Mouse (Mus musculus): ENCODE results near the gene Flrt2.
"Not testable (repeated sequence)": the region's sequence is repeated elsewhere in the genome, so short reads cannot be mapped to it uniquely, and the experiment has no call there.

The Flrt2 gene

DNA sequence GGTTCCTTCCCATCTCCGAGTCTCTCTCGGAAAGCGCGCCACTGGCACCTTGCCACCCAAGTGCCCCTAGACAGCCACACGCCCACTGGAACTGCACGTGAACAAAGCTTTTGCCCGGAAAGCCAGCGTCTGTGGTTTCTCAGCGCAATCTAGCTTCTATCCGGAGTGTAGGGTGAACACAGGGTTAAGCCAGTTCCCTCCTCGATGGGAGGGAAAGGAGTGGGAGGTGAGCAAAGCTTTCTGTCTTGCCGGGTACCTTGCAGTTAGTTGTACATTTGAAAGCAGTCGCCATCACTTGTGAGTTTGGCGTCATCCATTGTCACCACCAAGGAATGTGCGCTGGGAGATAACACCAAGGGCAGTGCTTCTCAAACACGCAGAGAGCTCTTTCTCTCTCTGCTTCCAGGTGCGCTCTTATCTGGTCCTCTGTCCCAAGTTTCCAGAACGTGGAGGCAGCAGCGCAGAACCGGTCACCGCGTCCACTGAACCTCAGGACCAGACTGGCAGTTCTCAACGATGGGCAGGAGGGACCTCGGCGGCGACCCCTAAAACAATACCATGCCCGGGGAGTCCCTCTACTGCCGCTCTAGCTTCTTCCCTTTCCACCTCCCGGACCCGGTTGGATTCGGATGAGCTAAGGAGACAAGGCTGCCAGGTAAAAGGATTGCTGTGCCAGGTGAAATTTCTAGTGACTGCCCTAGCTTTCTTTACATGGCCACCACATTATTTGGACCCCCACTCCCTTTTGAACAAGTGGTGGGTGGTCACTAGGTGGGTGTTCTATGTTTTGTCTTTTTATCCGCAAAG is at the start of gene Flrt2:
Flrt2 (plus strand) TSS at position 266 of the 807 bp plus-strand sequence.
- no peak for DNase-seq (ENCODE audit: extremely low read depth, low read depth)

DNA sequence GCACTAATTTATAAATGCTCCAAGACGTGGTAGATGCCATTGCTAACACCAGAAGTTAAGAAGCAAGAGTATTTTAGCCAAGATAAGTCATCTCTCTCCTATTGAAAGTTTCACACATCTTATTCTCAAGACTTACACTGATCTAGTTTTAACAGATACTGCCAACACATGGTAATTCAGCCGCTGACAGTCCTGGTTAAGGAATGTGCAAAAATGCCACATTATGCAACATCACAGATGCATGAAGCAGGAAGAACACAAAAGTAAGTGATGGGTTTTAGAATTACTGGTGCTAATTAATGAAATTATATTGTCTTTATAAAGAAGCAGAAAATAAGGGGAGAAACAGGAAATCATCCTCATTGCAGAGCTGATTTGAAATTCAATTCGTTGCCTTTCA is 49.8 kb upstream of the Flrt2 start:
- no peak for DNase-seq (ENCODE audit: extremely low read depth, low read depth)

DNA sequence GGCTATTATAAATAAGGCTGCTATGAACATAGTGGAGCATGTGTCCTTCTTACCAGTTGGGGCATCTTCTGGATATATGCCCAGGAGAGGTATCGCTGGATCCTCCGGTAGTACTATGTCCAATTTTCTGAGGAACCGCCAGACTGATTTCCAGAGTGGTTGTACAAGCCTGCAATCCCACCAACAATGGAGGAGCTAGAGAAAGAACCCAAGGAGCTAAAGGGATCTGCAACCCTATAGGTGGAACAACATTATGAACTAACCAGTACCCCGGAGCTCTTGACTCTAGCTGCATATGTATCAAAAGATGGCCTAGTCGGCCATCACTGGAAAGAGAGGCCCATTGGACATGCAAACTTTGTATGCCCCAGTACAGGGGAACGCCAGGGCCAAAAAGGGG is 44.8 kb upstream of the Flrt2 start:
- DNase-seq (ENCODE audit: extremely low read depth, low read depth) = not testable (repeated sequence)

DNA sequence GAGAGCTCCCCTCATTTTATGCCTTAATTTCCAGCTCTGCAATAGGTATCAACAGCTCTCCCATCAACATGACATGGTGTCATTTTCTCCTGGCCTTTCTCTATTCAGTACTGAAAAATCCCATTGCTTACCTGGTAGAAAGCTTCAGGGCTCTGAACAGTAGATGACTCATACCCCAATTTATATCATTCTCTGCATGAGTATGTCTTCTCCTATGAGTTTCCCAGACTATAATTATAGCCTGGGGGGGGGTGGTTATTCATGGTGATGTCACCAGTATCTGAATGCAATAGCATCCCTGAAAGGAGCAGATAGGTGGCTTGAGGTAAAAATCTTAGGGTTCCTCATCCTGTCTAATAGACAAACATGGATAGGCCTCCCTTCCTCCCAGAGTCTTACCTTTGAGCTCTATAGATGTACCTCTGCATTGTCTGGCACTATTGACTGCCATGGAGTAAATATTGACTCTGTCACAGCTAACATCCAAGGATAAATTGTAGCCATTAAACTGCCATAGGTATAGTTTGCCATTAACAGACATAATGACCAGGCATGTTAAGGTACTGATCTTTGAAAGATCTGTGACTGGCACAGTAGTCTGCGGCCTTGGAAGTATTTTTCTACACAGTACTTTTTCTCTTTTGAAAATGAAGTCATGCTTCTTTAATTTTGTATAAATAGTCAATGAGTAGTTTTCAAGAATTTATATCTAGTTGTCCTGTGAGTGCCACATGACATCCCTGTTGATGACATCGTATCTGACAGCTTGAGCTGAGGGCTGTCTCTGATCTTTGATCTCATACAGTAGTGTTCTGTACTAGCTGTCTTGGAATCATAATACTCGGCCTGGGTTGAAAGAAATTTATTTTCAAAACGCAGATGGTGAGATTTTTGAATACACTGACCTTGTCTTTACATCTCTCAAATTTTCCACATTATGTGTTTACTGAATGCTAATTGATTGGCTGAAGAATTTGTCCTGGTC is 39.6 kb upstream of the Flrt2 start:
- DNase-seq (ENCODE audit: extremely low read depth, low read depth) = no peak

DNA sequence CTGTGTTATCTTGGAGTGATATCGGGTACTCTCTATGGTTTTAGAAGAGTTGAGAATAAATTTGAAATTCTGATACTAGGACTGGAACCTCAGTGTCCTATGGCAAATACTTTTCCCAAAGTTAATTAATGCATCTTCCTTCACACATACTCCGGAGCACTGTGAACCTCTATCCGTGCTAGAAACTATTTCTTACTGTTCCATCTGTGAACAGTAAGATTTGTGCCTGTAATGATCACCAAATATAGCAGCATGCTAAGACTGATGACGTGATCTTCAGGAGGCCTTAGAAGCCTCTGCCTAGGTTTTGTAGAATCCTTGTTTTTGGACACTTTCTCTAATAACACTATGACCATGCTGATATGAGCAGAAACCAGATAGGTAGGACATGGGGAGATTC is 35.4 kb upstream of the Flrt2 start:
- no peak for DNase-seq (ENCODE audit: extremely low read depth, low read depth)

DNA sequence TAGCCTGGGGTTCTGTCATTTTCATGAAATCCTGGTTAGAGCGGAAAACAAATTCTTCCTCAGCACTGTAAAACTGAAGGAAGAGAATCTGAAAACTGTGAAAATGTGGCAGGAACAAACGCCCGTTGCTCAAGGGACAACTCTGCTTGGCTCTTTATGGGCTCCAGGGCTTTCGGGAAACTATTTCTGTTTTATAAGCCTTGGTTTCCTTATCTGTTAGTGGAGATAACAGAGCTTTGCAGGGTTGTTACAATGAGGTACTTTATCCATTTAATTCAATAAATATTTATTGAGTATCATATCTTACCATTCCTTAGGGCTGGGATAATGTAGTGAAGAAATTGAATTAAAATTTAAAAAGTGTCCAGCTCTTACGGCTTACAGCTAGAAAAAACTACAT is 24.7 kb upstream of the Flrt2 start:
- DNase-seq (ENCODE audit: extremely low read depth, low read depth) = no peak

DNA sequence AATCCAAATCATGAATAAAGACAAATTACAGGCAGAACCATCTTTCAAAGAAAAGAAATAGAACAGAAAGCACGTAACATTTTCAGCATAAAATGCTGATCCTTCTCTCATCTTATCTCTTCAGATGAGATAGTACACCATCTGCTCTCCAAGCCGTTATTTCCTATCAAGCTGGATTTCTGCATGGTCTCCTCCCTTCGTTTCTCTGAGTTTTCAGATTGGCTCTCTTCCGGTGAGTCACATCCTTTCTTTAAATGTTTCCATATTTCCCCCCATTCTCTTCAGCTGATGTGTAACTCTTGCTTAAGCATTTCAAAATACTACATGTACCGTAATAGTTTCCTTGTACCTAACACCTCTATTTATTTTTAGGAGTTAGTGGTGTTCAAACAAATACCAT is 16.3 kb upstream of the Flrt2 start:
- DNase-seq (ENCODE audit: extremely low read depth, low read depth) = no peak

DNA sequence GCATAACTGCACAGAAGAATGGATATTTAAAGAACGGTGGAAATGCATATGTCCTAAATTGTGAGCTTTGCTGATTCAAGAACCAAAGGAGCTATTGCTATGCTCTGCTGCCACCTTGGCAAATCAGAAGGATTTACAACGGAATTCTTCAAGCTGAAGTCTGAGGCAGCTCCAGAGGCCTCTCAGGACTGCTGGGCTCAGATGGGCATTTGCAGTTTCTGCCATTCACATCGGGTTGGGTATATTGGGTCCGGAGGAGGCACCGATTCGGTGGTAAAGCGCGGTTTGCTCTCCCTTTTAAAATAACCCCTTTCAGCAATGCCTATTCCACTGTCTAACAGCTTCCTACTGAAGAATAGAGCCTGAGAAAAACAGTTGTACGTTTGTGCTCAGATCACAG is 1.2 kb upstream of the Flrt2 start:
- no peak for DNase-seq (ENCODE audit: extremely low read depth, low read depth)

DNA sequence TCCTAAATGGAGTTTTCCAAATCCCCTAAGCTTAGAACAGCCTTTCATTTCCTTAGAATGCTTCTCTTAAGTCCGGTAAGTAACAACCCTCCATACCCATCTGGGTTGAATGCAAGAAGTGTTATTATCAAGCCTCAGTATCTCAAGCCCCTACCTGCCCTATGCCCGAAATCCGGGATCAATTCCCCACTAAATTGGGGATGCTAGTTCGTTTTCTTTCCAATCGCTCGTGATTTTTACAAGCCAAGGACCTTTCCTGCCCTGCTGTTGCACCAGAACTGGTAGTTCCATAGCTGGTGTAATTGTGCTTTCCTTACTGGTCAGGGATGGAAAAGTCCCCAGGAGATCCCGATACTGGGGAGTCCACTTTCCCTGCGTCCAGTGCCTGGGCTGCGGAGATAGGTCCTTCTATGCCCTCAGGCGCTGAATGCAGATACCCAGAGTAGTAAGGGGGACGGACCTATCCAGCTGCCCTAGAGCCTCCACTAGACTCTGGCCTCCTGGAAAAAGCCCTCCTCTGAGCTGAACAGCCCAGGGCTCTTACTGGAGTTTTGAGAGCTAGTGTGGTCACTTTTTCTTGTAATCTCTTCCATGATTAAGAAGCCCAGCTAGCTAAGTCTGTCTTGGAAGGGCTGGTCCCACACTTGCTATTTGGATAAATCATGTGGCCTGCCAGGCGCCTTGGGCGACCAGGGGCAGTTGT is 1.1 kb downstream of the Flrt2 start:
- DNase-seq (ENCODE audit: extremely low read depth, low read depth) = no peak

DNA sequence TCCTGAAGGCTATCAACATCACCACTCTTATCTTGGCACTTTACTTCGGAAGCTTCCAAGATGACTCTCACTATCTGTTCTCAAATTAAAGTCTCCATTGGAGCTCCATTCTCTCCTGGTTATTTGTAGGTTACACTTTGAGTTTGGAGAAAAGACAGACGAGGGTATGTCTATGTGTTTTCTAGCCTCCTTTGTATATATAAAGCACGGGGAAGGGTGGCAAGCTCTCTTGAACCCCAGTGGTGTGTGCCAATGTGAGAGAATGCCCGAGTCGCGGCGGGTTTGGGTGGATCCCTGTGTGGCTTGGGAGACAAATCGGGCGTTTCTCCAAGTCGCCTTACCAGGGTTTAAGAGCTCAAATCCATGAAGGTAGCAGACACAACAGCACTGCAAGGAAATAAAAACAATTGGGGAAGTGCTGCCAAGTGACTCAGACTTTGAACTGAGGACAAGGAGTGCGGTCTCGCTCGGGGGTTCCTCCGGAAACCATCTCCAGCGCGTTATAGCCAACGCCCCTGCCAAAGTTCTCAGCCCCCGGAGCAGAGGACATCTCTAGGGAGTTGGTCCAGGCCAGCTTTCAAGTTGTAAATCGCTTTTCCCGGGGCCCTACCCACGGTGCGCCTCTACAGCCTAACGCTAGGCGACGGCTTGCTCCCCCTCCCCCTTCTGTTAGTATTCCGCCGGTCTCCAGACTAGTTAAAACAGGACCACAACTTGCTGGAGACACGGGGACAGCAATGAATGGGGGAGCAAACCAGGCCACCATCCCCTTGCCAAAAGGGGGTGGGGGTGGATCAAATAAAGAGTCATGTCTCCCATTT is 1.8 kb downstream of the Flrt2 start:
- no peak for DNase-seq (ENCODE audit: extremely low read depth, low read depth)

DNA sequence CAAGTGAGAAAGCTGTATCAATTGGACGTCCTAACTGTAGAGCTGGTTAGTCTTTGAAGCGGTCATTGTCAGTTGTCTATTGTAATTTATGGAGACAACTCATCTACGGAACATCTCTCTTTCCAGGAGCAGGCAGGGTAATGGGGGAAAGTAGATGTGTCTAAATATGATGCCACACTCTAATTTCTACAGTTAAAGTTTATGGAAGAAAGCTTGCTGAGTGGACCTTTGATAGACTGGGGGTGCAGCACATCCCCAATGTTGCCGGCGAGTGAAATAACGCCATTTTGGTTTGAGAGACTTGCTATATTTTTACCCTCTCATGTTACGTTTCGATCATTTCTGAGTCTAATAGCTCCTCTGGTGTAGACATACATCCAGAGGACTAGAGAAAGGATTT is 2.5 kb downstream of the Flrt2 start:
- DNase-seq (ENCODE audit: extremely low read depth, low read depth) = no peak

DNA sequence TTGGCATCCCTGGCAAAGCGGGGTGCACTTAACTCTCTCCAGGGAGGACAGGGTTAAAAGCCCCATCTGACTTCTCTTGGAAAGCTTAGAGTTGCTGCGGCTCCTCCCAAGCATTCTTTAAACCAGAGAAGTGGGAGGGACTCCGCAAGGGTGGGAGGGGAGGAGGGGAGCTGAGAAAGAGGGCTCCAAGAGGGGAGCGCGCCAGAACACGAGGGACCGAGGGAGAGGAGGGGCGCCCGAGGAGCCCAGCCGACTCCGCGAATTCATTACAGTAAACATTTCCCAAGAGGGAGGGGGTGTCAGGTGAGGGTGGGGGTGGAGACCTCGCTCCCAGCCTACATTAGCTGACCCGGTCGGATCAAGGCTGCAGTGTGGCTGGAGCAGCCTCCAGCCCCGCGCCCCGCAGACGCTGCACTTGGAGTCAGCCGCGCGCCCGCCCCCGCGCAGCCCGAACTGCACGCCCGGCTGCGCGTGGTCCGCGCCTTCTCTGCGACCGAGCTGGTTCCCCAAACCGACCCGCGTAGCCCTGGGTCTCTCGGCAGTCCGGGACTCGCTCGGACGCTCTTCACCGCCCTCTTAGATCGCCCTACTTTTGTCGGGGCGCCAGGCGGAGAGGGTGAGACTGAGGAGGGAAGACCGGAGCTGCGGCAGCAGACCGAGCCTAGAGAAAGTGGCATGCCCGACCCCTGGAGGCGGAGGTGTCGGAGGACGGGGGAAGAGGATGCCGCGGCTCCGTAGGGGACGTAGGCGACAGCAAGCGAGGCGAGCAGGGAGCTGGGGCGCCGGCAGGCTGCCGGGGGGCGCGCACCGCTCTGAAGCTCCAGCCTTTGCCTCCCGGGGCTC is 3.2 kb downstream of the Flrt2 start:
- no peak for DNase-seq (ENCODE audit: extremely low read depth, low read depth)

DNA sequence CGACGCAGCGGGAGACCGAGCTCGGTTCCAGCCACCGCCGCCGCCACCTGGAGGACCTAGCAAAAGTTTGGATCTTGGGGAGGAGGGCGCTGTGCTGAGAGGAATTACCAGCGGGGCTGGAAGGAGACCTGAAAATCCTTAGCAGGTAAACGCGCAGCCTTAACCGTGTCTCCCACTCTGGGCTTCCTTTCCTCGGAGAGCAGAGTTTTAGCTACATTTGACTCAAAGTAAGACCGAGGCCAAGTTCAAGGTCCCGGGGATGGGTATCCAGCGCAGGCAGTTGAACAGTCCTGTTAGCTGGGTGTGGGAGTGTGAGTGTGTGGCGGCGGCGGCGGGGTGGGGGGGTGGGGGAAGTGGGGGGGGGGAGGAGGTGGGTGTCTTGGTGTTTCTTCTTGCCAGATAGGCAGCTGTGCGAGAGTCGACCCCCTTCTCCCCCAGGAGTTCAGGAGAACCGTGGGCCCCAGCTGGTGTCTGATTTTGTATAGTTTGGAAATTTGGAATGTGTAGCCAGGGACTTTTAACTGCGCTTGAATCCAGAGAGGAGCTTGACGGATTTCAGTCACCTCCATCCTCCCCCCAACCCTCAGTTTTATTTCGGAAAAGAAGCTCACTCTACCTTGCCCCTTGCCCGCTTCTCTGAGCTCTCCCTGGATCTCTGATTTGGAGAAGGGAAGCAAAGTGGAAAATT is 4.0 kb downstream of the Flrt2 start:
- no peak for DNase-seq (ENCODE audit: extremely low read depth, low read depth)

DNA sequence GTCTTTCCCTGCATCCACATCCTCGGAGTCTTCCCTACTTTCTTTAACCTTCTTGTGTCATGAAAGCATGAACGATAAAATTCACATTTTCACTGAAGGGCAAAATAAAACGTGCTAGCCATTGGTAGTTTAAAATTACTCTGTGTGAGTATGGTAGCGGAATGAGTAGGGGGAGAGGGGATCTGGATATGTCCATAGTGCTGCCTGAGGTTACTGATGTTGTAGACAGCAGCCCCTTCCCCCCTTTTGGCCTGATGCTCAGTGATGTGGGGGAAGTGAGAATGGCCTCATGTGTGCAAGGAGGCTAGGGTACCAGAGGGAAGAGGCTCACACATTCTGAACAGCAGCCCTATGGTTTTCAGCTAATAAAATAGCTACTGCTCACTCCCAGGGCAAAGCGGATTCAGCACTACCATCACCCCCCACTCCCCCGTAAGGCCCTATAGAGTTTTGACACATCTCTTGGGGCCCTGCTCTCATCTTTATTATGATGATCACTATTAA is 4.5 kb downstream of the Flrt2 start:
- DNase-seq (ENCODE audit: extremely low read depth, low read depth) = no peak

DNA sequence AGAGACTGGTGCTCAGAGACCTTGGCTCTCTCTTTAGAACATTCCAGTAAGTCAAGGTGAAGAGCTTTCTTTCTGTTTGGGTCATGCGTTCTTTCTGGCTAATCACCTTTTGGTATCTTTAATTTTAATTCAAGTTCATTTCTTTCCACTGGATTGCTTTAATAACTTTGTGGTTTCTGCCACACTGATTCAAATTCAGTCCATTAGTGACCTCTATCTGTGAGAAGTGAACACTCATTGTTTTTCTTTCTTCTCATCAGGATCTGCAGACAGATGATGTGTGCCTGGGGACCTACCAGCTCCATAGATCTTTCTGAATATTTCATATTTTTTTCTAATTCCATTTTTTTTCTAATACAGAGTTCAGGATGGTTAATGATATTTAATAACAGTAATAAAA is 6.5 kb downstream of the Flrt2 start:
- DNase-seq (ENCODE audit: extremely low read depth, low read depth) = no peak

DNA sequence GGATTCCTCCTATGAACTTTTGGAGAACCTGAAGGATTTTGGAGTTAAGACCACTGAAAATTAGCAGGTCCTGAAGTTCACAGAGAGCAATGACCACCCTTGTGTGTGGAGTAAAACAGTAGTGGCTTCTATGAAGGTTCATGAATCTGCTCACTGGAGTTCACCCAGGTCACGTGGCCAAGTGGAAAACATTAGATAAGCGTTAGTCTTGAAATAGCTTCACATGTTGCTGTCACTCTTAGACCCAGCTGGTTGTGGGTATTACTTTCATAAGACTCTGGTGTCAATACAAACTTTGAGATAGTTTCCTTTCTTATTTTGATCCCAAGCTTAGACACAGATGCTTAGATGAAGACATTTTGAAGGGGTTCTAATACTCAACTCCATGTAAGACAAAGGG is 8.7 kb downstream of the Flrt2 start:
- DNase-seq (ENCODE audit: extremely low read depth, low read depth) = no peak

DNA sequence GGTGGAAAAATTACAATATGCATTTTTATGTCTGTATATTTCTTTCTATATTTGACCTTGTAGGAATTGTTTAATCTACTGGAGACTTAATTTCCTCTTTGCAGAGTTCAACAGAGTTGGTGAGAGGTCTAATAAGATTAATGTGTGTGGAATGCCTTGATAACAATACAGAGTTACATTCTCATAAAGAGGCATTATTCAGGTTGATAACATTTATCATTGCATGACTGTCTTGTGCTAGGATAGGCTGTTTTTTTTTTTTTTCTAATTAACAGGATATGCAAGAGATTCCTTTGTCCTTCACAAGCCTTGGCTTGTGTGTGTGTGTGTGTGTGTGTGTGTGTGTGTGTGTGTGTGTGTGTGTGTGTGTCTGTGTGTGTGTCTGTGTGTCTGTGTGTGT is 9.6 kb downstream of the Flrt2 start:
- peak; percentile 44 for DNase-seq (ENCODE audit: extremely low read depth, low read depth)

DNA sequence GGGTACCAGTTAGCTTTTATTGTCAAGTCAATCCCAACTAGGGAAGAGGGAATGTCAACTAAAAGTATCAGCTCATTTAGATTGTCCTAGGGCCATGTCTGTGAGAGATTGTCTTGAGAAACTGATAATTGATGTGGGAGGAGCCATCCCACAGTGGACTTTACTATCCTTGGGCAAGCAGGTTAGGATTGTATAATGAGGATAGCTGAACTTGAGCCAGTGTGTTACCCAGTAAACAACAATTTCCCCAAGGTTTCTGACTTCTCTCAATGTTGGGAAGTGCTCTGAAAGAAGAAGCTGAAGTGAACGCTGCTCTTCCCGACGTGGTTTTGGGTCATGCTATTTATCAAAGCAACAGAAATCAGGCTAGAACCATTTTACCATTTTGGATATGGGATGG is 13.0 kb downstream of the Flrt2 start:
- DNase-seq (ENCODE audit: extremely low read depth, low read depth) = no peak

DNA sequence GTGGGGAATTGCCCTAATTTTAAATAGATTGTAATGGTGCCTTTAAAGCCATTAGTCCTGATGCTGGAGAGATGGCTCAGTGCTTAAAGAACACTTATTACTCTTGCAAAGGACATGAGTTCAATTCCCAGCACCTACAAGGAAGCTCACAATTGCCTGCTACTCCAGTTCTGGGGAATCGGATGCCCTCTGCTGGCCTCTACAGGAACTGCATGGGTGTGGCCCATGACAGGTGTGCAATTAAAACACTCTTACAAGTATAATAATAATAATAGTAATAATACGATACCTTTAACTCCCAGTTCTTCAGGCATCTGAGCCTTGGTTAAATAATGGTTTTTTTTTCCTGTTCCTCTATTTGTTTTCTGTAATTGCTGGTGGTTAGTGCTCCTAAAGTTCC is 31.2 kb downstream of the Flrt2 start:
- DNase-seq (ENCODE audit: extremely low read depth, low read depth) = no peak
